Mouse (Mus musculus): ENCODE data around the gene Olfr538.
"Not testable (repeated sequence)": the region's sequence is repeated elsewhere in the genome, so short reads cannot be mapped to it uniquely, and the experiment has no call there.

Olfr538 gene

DNA sequence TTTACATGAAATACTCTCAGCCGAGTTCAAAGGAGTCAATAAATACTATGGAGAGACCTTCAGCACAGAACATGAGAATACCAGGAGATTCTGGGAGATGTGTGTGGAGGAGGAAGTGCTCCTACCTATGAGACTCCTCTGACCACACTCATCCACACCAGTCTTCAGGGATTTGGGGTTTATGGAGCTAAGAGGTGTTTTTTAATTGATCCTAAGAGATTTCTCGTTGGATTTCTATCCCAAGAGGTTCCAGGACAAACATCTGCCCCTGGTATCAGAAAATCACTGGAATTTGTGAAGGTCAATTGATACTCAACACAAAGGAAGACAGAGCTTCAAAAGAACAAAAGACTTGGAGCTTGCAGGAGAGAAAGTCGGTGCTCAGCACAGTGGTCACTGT lies at the start of gene Olfr538:
TSS of gene Olfr538 (plus strand) at position 301 of the 400 bp plus-strand sequence.
- DNase-seq = no peak

DNA sequence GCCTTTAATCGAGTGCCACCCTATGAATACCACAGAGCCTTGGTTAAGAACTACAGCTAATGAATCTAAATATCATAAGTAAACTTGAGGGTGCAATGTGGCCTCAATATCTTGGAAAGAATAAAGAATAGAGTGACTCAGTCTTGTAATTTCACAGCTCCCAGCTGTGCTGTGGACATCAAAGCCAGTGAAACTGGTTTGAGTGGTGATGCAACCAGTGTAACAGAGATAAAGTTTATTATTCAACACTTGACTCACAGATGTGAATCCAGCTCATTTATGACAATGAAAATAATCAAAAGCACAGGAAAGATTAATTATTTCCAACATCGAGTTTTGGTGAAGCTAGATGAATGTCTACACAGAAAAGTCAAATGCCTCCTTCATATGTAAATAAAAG lies 27.9 kb upstream of the Olfr538 start:
- DNase-seq = no peak

DNA sequence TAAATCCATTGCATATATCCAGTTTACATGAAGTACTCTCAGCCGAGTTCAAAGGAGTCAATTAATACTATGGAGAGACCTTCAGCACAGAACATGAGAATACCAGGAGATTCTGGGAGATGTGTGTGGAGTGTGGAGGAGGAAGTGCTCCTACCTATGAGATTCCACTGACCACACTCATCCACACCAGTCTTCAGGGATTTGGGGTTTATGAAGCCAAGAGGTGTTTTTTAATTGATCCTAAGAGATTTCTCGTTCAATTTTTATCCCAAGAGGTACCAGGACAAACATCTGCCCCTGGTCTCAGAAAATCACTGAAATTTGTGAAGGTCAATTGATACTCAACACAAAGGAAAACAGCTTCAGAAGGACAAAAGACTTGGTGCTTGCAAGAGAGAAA lies 33.3 kb downstream of the Olfr538 start, which contains the start of gene Olfr46:
TSS of gene Olfr46 (plus strand) at position 301 of the 400 bp plus-strand sequence.
- DNase-seq = not testable (repeated sequence)
